Mouse (Mus musculus) c-Kit-negative CD71-positive TER-119-positive erythroid progenitor cells, embryonic 14.5 days (primary cell): Measurements from ENCODE around the gene Dip2c.
A peak's percentile ranks its signal among the peaks of the same experiment; 100 is the strongest.

ENCODE experiments used
- DNase-seq: peaks from one replicate; pipeline ENCODE4 v3.0.0-alpha.2; 2013; ENCODE audit warnings: low read depth, low spot score

Gene Dip2c

DNA sequence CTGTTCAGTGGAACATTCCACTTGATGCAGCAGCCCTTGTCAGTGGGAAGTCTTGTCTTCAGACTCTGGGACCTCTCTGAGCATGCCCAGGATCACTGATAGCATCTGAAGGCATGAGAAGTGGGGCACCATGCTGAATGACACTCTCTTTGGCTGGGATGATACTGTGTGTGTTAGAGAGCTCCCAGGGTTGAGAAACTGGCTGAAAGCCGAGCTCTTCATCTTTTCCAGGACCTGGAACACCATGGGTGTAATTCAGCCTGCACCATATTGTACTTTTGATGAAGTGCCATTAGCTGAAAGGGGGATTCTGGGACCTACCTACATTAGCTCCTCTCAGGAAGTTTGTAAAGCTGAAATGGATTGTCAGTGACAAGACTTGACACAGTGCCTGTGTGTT is 146.5 kb downstream of the Dip2c start:
- DNase-seq = no peak

DNA sequence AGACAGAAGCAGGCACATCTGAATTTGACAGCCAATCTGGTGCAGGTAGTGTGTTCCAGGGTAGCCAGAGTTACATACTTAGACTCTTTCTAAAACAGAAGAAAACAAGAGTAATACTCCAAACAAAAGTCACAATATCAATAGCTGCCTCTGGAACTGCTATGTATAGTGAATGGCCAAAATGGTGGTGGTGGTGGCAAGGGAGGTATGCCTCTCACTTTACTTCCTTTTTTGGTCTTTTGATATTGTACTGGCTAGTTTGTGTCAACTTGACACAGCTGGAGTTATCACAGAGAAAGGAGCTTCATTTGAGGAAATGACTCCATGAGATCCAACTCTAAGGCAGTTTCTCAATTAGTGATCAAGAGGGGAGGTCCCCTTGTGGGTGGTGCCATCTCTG is 148.1 kb downstream of the Dip2c start:
- DNase-seq = no peak

DNA sequence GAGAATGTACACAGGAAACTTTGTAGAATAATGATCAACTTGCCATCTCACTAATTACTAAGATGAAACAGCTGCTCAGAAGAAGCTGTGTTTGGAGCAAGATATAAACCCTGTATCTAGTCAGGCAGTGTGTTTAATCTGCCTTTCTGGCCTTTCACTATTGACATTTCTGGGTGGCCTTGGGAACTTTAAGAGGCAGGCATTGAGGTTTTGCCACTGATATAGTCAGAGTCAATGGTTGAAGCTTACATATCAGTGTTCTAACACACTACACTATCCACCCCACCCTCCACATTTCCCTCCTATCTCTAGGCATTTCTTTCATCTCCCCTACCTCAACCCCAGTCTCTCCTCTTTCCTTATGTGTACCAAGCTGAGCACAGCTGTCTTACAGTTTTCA is 149.9 kb downstream of the Dip2c start:
- no peak for DNase-seq

DNA sequence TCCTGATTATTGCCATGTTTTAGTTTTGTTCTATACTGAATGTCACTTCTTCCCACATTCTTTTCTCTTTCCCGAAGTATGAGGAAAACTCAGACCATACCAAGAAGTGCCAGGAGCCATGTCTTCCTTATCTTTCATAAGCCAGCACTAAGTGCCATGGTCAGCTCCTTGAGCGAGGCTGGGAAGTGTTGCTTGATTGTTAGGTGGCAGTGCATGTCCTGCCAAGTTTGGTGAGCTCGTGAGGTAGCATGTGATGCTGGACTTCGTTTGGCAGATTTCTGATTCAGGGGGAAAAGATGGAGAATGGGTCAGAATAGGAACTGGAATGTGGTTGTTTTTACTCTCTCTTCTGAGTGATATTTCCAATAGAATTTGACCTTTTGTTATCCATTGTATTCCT is 150.5 kb downstream of the Dip2c start:
- no peak for DNase-seq

DNA sequence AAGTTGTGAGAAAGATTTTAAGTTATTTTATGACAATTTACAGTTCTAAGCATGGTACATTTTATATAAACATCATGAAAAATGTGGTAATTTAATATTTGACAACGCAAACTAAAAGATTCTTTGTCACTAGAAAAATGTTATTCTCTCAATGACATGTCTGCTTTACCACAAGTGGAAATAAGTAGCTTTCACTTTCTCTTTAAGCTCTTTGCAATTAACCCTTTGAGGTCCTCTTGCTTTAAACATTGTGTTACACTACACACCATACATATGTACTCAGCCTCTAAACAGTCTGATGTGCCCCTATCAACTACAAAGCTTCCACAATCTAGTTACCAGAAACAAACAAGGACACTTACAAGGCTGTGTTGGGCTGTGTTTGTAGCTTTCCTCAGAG is 153.6 kb downstream of the Dip2c start:
- no peak for DNase-seq

DNA sequence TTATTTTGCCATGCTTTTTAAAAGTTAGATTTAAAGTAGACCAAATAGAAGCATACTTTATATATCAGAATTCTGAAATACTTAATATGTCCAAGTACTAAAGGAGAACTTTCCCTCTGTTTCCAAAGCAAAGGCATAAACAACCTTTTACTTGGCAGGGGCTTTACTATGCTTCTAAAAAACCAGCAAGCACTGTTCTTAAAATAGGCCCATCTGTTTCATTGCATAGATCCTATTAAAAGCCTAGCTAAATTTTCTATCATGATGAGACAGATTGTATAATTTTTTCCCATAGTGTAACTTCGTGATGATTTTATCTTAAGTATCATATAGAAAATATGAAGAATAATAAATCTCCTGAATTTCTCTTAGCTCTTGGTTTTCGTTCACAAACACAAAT is 154.4 kb downstream of the Dip2c start:
- no peak for DNase-seq

DNA sequence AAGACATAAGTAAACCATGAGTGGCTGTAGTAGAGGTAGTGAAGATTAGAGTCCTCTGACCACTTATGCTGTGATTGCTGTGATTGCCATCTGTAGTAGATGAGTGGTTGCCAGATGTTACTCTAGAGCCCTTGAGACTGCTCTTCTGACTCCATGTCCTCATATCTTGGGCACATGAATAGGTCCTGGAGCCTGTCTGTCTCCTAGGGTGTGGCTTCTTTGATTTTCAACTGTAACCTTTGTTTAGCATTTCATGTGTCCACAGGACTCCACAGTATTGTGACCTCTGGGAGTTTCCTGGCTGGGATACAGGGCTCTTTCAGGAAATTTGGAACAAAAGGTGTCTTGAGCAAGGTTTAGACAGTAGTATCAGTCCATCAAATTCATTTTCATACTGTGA is 155.1 kb downstream of the Dip2c start:
- DNase-seq = no peak

DNA sequence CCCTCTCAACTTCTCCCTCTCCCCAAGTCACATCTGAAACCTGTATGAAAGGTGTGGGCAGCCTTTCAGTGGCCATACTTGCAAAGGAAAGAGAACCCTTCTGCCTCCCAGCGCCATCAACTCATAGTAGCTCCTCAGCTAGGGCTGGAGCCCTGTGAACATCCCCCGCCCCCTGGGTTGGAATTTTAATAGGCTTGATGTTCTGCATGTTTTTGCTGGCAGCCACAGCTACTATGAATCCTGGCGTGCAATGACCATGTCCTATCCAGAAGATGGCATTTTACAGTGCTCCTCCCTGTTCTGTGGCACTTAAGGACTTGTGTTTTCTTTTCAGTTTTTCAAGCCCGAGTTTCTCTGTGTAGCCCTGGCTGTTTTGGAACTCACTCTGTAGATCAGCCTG is 166.7 kb downstream of the Dip2c start:
- DNase-seq = no peak

DNA sequence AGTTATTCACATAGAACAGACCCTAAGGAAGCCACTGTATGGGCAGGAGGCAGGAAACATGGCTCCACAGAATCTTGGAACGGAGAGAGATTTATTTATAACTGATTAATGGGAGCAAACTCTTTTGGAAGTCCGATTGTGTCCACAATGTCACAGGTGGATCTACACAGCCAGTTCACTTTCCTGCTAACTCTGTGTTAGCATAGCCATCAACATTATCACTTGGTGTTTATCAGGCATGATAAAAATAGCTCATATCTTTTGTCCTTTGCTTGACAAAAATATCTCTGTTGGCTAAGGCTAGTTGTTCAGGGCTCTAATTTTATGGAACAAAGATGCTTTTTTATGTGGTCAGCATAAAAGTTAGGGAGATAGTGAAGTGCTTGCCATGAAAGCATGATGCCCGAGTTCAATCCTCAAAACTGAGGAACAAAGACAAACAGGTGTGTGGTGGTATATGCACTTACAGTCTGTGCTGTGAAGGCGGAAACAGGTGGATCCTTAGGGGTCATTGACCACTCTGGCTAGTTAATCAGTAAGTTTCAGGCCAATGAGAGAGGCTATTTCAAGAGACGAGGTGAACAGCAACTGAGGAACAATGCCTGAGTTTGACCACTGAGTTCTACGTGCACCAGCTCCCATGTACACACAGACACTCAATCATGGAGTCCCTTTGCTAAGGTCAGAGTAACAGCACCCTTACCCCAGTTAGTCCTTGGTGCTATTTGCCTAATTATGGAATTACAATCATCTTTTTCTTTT is 169.4 kb downstream of the Dip2c start:
- no peak for DNase-seq

DNA sequence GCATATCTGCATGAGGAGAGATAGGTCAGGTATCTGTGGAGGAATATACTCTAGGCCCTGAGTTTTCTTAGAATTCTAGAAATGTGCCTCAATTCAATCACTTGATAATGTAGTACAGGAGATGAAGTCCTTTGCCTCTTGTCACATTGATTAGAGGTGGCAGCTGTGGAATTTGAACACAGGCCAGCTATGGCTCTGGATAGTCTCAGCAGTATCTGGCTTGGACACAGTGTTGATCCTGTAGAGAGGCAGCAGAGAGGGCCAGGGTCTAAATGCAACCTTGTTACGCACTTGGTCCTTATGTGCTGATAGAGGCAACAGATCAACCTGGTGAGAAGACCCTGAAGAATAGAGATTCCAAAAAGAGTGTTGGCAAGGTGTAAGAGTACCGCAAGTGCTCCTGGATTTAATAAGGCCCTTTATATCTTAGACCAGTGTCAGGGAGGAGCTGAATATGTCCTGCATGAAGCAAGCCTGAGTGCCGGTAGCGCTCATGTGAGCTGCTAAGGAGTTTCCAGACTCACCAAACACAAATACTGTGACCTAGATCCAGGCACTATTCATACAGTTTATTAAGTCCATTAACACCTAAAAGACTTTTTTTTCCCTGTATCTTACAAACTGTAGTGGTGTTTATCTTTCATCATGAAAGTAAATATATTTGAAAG is 170.3 kb downstream of the Dip2c start:
- DNase-seq = no peak

DNA sequence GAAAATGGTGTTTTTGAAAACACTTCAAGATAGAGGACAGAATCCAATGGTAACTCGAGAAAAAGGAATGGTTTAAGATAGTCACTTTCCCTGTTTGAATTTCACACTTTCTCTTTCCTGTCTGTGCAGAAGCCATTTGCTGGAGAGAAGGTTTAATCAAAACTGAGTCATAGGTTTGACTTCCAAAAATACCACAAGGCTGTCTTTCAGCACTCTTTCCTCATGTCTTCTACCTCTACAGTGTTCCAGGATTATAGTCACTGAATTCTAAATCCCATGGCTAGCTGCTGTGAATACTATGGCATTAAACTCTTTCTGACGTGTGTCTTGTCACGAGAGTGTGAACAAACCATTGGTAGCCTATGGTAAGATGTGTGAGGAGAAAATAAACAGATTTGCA is 173.9 kb downstream of the Dip2c start:
- no peak for DNase-seq

DNA sequence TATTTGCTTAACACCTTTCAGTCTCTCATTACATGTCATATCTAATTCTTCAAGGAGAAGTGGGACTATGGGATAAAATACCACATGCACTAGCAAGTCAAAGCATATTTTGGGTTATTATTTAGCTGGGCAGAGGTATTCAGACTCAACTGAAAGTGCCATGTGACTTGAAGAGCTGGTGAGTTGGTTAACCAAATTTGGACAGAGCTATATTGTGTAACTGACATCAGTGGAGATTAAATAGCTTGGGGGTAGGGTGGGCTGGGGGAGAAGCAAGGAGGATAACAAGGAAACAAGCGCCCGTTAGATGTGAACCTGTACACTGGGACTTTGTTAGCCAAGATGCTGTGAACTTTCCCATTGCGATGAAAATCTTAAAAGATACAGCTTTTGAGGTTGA is 175.6 kb downstream of the Dip2c start:
- DNase-seq = no peak

DNA sequence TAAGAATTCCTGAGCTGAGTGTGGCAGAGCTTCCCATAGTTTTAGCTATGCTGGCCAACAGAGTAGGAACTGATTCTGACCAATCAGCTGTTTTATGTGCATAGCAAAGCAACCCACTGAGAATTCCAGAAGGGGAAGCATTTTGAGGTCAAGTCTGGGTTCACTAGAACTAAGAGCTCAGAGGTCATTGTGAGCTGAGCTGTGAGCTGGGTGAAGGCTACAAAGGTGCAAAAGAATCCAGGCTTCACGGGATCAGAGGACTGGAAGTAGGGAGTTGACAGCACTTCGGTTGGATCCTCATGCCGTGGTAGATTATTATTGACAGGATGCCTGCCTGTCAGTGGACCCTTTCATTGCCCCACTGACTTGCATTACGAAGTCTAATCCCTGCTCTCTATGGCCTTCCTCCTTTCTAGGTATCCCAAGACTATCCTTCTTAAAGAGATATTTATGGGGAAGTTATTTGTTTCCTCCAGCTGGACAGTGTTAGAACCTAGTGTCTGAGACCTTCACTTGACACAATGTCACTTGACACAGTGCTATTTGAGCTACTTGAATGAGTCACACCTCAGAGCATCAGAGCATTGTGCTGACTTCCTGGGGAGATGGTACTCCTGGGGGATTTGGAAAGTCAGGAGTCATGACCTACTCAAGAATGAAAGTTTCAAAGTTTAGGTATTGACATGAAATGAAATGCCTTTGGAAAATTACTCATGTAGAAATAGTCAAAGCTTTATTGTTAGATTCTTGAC is 178.3 kb downstream of the Dip2c start:
- no peak for DNase-seq

DNA sequence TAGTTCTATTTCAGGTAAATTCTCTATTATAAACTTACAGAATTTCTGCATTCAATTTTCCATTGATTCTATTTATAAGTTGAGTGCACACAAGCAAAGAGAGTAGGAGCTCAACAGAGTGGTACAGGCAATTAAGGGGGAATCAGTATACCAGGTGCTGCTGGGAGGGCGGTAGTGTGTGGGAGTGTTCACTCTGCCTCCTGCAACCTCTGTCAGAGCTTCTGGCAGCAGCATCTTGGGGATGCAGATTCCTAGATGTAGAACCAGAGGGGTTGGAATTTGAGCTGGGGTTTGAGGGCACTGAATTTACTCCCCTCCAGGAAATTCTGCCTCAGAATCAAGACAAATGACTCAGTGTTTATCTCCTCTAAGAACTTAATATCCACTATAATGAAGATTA is 179.7 kb downstream of the Dip2c start:
- DNase-seq = no peak

DNA sequence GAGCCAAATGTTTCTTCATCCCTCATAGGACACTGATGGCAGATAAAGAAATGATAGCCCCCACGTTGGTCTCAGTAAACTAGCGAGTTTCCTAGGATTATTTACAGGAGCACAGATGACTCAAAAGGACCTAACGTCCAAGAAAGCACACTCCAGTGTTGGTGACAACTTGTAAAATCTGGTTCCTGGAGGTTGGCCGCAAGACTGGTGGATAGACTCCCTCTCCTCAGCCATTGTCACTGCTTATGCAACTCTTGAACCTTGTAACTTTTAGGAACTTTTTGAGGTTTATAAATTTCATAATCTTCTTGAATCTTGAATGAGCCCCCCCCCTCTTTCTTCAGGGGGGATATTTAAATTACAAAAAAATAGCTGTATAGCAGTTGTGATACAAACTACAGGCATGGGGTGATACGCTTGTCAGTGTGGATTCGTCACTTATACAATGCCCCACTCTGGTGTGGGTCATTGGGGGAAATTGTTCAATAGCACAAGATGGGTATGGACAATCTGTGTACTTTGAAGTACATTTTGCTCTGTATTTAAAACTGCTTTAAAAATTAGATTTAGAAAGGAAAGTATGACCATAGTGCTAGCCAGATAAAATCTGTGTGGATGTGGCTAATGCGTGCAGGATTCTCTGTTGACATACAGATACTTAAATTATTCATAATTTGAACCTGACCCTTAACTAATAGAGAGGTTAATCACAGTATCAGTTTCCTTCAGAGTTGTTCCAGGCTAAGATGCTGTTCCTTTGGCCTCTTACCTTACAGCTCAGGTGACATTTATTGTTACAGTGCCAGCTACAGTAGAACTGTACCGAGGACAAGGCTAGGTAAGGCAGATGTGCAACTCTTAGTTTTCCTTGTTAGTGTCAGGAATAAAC is 181.3 kb downstream of the Dip2c start:
- DNase-seq = no peak

DNA sequence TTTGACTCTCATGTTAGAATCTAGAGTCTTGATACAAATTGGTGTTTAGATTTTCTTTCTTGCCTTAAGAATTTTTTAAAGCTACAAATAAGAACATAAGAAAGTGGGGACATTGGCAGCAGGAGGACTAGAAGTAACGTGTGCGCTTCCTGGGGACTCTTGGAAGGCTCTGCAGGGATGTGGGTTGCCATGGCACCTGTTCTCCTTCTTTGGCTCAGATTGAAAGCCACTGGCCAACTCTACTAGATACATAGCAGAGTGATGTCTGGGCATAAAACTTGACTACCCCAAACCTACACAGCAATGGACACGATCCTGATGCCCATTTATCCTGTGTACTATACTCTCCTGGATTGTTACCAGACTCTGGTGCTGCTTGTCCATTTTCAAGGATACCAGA is 188.1 kb downstream of the Dip2c start:
- no peak for DNase-seq

DNA sequence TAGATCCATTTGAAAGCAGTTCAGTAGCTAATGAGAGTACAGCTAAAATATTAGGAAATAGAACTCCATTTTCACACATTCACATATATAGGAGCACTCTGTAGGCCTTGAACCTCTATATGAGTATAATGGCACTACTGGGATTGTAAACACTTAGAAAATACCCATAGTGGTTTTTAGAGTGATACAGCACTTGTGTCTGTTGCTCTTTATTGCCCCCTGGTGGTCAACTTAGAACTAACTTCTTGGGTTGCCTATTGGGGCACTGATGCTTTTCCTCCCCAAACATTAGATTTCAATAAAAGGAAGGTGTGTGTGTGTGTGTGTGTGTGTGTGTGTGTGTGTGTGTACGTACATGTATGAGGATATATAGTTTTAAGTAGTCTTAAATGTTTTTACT is 190.9 kb downstream of the Dip2c start:
- DNase-seq = peak; percentile 44

DNA sequence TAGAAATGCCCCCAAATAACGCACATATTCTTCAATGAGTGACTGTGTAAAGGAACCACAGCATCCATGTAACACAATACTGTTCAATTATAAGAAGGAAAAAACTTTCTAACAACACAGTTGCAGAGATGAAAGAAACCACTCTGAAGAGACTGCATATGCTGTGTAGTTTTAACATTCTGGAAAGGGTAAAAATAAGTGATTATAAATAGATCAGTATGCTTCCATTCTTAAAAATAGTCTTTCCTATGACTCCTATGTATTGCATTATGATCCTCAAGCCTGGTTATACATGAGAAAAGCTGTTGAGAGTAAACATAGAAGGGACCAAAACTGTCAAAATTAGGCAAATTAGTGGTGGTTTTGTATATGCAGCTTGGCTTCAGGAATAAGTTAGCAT is 197.1 kb downstream of the Dip2c start:
- no peak for DNase-seq

DNA sequence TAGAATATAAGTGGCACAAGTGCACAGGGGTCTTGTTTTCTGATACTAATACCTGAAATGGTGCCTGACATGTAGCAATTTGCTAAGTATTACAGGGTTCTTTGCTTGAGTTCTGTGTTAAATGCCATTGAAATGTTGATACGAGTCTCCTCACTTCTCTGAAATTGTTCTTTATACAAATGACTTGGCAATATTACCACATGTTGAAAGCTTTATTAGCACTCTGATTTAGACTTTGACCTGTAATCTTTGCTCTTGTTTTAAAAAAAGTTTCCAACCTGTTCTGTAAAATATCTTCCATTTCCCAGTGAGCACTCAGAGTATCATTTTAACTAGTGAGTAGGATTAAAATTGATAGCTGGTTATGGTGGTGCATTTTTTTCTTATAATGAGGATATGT is 205.4 kb downstream of the Dip2c start:
- no peak for DNase-seq

DNA sequence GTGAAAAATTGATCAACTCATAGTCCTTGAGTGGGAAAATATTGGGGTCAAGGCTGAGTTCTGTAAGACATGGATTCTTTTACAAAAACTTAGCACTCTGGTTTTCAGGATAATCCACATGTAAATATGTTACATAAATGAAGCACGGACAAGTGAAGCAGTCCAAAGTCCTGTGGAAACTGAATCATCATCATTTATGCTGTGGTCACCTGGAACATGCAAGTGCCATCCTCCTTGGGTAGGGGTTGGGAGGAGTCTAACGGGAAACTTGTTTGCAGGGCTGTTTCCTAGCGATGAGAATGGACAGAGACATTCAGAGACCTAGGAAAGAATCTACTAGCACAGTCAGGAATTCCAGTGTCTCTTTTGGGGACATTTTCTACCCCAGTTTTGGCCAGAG is 213.4 kb downstream of the Dip2c start:
- DNase-seq = no peak

DNA sequence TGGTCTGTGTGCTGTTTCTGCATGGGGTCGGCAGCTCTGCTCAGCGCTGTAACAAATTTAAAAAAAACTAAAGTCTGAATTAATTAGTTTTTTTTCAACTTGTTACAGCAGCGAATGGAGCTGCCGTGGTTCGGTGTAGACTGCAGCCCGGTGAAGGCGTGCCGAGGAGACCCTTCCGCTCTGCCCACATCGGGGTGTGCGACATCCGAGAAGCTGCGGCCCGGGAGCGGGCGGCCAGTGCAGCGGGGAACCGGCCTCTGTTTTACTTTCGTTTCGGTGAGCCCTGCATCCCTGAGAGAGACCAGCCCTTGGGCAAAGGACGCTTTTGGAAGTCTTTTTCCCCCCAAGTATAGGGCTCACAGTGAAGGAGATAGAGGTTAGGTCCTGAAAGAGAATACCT is 218.4 kb downstream of the Dip2c start:
- DNase-seq = no peak
